Mouse (Mus musculus): ENCODE data around the gene Vmn2r73. TPM values are rescaled to one million over a fixed set of nuclear protein-coding genes. Genes with fewer than 3 reads are reported as not detected.

The Vmn2r73 gene
- not detected in 4 replicates for total RNA-seq (2023)

DNA sequence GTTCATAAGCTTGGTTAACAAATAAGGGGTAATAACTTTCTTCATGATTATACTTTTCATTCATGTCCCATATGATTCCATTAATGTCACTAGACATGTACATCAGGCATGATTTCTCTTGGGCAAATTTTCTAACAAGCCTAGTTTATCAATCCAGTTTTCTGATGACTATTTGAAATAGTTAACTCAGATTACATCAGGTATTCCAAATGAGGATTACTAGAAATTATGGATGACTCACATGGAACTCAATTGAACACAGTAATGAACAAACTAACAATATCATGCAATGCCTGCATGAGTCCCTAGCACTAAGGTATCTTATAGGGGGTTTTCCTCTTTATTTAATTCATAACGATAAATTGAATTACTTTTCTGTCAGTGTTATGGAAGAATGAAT lies at the start of gene Vmn2r73:
Gene Vmn2r73 (minus strand): TSS at position 101 of the 400 bp plus-strand sequence.

Other genes with a start within 250 kb of the Vmn2r73 start
- gene Vmn2r72, start 121.2 kb downstream of the Vmn2r73 start, total RNA-seq (2023): not detected in 4 replicates
- gene Vmn2r74, start 85.4 kb upstream of the Vmn2r73 start, total RNA-seq (2023): not detected in 4 replicates